Mouse (Mus musculus): ENCODE results near the gene Tmem117.
A peak's percentile ranks its signal among the peaks of the same experiment; 100 is the strongest.

The Tmem117 gene

GRCm38 (mm10) chr15:94628830-94629601 is at the start of gene Tmem117:
TSS of gene Tmem117 (plus strand) at chr15:94629232.
- DNase-seq = peak; percentile 47

GRCm38 (mm10) chr15:94582000-94582593 is 46.9 kb upstream of the Tmem117 start:
- DNase-seq = no peak

DNA sequence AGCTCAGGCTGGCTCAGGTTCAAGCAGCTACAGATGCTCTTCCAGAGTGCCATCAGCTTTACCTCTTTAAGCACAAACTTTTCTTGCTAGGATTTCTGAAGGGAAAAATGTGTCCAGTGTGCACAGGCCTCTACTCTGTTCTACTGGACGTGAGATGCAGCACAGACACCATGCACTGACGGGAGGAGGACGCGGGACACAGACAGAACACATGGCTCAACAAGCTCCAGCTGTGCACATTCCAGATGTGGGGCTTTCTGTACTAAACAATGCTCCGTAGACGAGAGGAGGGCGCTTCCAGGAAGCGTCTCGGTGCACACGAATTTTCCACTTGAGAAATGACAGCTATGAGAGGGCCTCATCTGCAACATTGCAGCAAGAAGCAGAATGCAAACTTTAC is 45.9 kb upstream of the Tmem117 start:
- DNase-seq = no peak

- DNase-seq = no peak
Observed at GRCm38 (mm10) chr15:94584738-94585137, 44.3 kb upstream of the Tmem117 start.

DNA sequence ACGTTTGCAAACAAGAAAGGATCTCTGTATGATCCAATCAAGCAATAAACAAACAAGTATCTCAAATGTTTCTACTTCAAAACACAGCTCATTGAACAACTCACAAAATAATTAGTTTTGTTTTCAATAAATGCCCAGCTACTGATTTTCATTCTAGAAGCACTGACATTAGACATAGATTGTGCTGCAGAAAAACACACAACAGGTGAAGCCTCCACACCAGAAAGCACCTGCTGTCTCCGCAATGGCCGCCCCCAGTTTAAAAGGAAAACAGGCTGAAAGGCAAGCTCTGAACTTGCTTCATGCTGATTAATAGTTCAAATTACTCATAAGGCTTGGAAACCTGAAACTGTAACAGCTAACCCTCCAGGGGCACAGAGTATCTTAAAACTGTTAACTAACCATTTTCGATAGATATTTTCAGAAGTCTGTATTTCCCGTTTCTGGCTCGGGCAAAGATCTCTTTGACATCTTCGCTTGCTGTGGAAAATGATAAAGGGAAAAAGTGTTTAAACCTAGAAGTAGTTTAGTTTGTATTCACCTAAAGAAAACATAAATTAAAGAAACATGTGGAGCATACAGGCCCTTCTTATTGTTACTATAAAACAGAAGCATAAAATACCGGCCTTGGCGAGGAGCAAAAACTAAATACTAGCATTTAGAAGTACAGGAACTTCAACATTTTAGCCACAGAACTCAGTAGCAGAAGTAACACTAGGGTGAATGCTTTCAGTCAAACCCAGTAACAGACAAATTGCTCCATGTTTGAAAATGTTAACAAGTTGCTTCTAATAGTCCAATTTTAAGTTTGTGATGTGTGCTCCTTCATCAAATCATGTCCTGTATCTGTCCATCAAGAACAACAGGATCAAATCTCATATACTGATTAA is 41.0 kb upstream of the Tmem117 start:
- no peak for DNase-seq

- DNase-seq = peak; percentile 98
Observed at GRCm38 (mm10) chr15:94589219-94590075, 39.6 kb upstream of the Tmem117 start, which contains the start of gene Twf1. TSS of gene Twf1 (minus strand) at chr15:94589889.

GRCm38 (mm10) chr15:94590083-94590482 is 38.9 kb upstream of the Tmem117 start:
- DNase-seq = no peak

- DNase-seq = no peak
Observed at GRCm38 (mm10) chr15:94591356-94591755, 37.7 kb upstream of the Tmem117 start.

DNA sequence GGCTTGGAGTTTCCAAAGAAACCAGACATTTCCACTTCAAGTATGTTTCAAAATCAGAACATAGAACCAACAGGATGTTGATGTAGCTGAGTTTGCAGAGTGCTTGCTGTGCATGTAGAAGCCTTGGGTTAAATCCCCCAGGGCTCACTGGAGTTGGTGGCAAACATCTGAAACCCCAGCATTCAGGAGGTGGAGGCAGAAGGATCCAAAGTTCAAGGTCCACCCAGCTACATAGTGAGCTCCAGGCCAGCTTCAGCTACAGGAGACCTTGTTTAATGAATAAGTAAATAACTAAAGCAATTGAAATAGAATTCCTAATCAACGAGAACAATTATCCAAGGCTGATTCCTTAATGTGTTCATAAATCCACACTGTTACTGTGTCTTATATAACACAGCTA is 35.4 kb upstream of the Tmem117 start:
- no peak for DNase-seq

DNA sequence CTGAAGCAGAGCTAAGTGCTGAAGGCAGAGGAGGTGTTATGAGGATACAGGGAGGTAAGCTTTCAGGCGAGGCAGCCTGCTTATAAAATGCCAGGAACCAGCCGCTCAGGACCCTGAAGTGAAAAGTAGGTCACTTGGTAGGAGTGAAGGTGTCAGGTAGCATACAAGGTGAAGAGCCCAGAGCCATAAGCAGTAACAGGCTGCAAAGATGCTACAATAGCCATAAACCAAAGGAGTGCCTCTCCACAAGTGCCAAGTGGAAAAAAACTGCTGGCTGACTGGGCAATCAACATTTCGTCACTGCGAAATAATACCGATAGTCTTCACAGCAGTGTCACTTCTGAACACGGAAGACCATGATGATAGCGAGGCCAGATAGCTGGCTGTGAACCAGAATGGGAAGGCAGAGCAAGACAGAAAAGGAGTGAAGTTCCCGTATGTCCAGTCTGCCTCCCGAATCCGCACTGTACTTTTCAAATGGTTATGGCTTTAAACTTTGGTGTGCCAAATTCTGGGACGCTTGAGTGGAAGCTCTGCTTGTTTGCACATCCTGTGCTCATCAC is 28.8 kb upstream of the Tmem117 start:
- DNase-seq = no peak

DNA sequence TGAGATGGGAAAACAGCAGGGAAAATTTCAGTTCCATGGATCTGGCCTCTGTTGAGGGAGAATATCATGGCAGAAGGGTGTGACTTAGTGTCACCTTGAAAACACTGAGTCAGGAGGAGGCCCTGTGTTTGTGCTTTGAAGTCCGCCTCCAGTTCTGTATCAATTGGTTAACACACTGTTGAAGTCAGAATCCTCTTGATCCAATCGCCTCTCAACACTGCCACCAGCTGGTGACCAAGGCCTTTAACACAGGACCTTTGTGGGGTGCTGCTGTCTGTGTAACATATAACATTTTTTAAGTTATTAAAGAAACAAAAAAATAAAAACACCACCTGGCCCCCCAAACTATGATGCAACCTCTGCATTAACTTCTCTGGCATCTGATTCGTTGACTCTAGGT is 27.7 kb upstream of the Tmem117 start:
- no peak for DNase-seq

DNA sequence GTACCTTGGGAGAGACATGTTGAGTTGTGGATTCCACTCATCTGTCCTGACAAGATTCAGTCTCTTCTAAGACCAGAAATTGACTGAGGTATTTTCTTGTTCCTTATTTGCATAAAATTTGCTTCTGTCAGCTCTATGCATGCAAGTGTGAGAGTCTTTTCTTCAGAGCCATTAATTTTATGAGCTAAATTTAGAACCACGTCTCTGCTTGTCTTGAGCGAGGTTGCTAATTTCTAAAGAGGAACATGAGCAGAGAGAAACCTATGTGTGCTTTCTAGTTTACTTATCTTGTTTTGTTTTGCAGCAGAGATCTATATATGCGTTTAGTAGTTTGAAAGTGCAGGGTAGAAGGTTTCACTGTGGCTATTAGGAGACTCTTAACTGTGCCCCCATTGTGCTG is 26.6 kb upstream of the Tmem117 start:
- no peak for DNase-seq

- peak; percentile 23 for DNase-seq
Observed at GRCm38 (mm10) chr15:94607768-94608167, 21.3 kb upstream of the Tmem117 start.

GRCm38 (mm10) chr15:94616036-94616435 is 13.0 kb upstream of the Tmem117 start:
- DNase-seq = no peak

- DNase-seq = no peak
Observed at GRCm38 (mm10) chr15:94620909-94621308, 8.1 kb upstream of the Tmem117 start.

- no peak for DNase-seq
Observed at GRCm38 (mm10) chr15:94628463-94628829, 586 bp upstream of the Tmem117 start.

- no peak for DNase-seq
Observed at GRCm38 (mm10) chr15:94630553-94630952, 1.5 kb downstream of the Tmem117 start.

DNA sequence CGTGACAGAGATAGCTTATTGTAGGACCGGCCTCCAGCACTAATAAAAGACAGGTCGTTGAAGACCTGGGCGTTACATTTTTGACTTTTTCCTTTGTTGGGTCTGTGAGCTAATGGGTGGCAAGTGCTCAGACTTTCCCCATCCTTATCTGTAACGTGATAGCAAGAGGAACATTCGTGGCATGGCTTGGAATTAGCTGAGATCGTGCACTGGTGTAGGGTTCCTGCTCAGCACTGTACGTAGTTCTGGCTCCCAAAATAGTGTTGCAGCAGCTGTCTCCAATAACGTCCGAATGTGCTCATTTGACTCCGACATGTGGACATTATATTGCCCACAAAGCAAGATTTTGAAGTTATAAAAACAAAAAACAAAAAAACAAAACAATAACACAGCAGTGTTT is 5.5 kb downstream of the Tmem117 start:
- DNase-seq = no peak

GRCm38 (mm10) chr15:94638207-94638606 is 9.2 kb downstream of the Tmem117 start:
- DNase-seq = no peak

- DNase-seq = no peak
Observed at GRCm38 (mm10) chr15:94639126-94639525, 10.1 kb downstream of the Tmem117 start.

DNA sequence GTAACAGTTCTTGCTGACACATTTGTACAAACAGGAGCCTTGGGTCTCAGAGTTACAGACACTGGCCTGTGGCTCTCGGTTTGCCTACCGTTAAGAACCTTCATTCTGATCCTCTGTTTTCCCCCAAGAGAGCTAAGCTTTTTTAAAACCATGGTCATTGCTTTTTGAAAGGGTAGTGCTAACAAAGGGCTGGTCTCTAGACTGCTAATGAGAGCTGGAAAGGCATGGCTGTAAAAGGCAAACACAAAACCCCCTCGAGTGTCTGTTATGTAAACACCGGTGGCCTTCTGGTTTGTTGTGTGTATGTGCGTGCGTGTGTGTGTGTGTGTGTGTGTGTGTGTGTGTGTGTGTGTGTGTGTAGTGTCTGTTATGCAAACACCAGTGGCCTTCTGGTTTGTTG is 17.0 kb downstream of the Tmem117 start:
- DNase-seq = no peak

- DNase-seq = no peak
Observed at GRCm38 (mm10) chr15:94648430-94648829, 19.4 kb downstream of the Tmem117 start.
